Mouse (Mus musculus) liver, embryonic 14.5 days (tissue): ENCODE measurements around the gene 4930402H24Rik.

ENCODE experiments used
- CTCF ChIP-seq: IDR thresholded peaks from 2 replicates; pipeline ENCODE4 v1.5.1; 2016; ENCODE audit warnings: antibody characterized with exemption, low read depth, control low read depth
- EP300 ChIP-seq: IDR thresholded peaks from 2 replicates; pipeline ENCODE4 v1.6.1; 2016; ENCODE audit warnings: antibody characterized with exemption, low read depth

DNA sequence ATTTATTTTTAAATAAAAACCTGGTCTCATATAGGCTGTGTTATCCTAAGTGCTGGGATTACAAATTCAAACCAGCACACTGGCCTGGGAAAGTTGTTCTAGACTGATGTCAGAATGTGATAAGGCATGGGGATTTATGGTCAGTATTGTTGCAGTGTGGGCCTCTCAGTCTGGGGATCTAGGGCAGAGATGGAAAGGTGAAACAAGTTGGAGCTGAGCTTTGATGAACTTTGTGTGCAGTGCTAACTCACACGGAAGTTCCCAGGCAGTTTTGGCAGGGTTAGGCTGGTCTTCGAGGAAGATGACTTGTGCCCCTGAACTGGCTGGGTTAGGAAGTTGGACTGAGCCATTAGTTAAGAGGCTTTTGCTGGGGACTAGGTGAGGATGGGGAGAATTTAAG lies 18.7 kb upstream of the 4930402H24Rik start:
- no peak for TF ChIP-seq CTCF
- no peak for TF ChIP-seq EP300
